Mouse (Mus musculus) embryonic stem cell, embryonic (primary cell): ENCODE measurements around the gene Scly.

Source experiments
- CTCF ChIA-PET, 4 experiments: fragments of 300-600 bp in 2 of 4; fragments of 350-600 bp in 2 of 4; sonication (Branson Sonifier 250); formaldehyde crosslinking; loops; one replicate each; lab custom pipeline; 2022; ENCODE audit warnings: inconsistent platforms in 2 of 4; lab: Charles Lee
- POLR2A ChIA-PET, 4 experiments: fragments of 300-600 bp in 2 of 4; fragments of 350-600 bp in 2 of 4; sonication (Branson Sonifier 250); formaldehyde crosslinking; loops; one replicate each; lab custom pipeline; 2022; ENCODE audit warnings: antibody characterized with exemption in 4 of 4, inconsistent platforms in 1 of 4; lab: Charles Lee

The Scly gene

DNA sequence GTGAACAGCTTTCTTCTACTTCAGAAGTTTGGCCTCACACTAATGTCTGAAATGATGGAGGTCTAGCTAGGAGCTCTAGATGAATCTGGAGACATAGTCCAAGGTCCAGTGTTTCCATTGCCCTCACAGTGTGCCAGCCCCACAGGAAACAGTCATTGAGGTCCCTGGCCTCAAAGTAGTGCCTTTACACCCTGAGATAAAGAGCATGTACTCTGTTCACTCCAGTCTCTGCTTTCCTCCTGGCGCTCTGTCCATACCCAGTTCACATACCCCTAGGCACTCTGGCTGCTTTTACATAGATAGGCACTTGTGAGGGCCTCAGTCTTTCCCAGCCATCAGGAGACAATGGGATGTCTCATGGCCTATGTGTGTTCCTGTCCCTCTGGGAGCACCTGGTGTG lies 8.8 kb upstream of the Scly start:
- ChIA-PET CTCF (no interaction called here), POLR2A (interaction anchor here in 2 of 4 experiments (0.8 to 1.9 kb wide), 5 partner anchors 8 to 19 kb away, joined by 3 to 6 read pairs (median 3); partner anchors contain the start of gene Scly (in 2 of the 2))

DNA sequence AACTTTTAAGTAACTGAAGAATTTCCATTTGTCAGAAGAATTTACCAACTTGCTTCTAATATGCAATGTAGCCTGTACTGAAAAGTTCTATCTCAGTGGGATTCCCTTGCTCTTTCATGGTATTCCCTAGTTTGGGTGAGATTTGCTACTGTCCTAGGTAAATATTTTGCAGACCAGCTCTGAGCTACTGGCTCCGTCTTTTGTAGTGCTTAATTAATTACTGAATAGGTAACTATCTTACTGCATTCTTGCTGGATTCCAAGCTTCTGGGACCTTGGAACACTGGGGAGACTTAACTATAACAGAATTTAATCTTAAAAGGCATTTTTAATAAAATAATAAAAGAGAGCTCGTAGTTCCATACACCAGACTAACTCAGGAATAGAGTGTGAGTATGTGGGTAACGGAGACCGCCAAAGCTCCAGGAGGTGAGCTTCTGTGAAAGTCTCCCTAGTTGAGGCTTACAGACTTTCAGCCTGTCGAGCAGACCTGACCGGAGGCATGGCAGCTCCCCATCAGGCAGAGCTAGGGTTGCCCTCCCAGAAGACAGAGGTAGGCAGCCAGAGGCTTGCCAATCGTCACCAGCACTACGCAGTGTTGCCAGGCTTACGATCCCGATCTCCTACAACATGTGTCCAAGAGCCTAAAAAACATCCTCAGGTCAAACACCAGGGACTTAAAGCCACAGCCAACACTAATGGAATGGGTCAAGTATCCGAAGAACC lies 5.9 kb upstream of the Scly start:
- CTCF ChIA-PET: interaction anchor here in 2 of 4 experiments (0.7 kb wide), 3 partner anchors 29 to 195 kb away, joined by 5 to 7 read pairs (median 7); no protein-coding TSS in a partner anchor
- POLR2A ChIA-PET: interaction anchor here in 1 of 4 experiments (0.6 to 1.4 kb wide), 5 partner anchors 9 to 235 kb away, joined by 3 to 4 read pairs (median 4); partner anchors contain the start of gene Ube2f

DNA sequence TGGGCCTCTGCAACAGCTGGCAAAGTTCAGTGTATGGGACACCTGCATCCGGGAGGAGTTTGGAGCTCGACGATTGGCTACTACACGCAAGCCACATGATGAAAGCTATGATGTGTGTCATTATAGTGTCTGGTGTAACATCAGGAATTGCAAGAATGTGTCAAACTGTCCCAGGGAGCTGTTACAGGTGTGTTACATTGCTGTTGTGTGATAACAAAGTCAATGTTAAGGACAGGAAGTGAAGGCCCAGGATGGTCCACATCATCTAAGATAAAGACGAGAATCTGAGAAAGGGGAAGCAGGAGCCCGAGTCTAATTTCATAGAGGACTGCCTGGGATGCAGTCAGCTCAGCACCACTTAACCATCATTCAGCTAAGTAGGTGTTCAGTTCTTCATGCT lies 2.6 kb upstream of the Scly start:
- POLR2A ChIA-PET: interaction anchor here in 2 of 4 experiments (0.9 to 3.1 kb wide), 3 partner anchors 12 to 45 kb away, joined by 3 to 18 read pairs (median 4); partner anchors contain the start of gene Ube2f (in 1 of the 2)
- CTCF ChIA-PET: no interaction called here

DNA sequence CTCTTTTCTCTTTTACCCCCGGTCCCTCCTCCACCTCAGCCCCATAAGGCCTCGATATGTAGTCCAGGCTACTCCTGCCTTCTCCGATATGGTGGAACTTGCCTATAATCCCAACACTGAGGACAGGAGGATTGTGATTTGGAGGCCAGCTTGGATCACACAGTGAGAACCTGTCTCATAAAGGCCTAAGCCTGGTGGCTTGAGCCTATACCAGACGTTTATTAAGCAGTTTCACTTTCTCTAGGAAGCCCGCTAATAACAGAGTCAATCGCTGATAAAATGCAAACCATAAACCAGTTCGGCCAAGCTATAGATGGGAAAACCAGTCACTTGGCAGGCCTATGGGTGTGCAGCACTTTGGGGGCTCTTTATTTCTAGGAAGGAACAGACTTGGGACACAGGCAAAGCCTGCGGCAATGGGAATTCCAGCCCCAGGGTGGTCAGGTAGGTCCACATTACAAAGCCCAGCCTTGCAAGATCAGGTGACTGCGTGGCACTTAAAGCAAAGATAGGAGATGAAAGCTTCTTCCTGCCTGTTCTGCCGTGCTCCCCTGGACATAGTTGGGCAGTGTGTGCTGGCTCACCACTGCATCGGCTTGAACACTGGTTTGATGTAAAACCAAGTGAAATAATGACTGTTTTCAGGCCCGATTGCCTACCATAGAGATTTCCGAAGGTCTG lies 1.0 kb downstream of the Scly start:
- POLR2A ChIA-PET: interaction anchor here in 3 of 4 experiments (0.6 to 3.5 kb wide), 19 partner anchors 9 to 115 kb away, joined by 3 to 30 read pairs (median 4); partner anchors contain the start of genes Hes6 (in 2 of the 3), Ube2f (in 2 of the 3) and Erfe (in 1 of the 3)
- CTCF ChIA-PET: no interaction called here

DNA sequence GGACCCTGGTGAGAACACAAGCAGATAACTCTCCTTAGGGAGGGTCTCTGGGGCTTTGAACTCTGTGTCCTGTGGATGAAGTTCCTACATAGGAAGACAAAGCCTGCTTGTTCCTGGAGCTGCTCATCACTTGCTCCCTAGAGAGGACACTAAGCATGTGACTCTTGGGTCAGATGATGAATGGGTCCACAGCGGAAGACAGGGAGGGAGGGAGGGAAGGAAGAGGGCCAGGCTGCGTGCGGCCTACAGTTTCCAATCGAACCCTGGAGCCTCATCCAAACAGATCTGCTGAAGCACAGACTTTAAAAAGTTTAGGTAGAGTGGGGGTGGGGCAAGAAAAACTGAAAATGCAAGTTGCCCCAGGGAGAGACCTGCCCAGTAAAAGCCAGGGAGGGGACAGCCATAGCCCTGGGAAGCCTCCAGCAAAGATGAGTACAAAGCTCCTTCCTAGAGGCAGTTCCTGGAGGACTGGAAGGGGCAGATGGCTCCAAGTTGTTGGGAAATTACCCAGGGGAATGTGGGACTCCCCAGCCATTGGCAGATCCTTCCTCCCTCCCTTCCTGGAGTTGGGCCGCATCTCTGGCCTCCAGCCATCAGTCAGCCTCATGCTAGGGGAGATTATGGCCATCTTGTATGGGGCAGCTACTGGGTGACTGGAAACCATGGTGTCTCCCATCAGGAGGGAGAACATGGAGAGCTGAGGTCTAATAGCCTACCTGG lies 1.7 kb downstream of the Scly start:
- CTCF ChIA-PET: no interaction called here
- POLR2A ChIA-PET: interaction anchor here in 3 of 4 experiments (0.6 to 3.5 kb wide), 21 partner anchors 9 to 1316 kb away, joined by 3 to 30 read pairs (median 3); partner anchors contain the start of genes Hes6 (in 2 of the 3), Ube2f (in 2 of the 3) and Erfe (in 1 of the 3)

DNA sequence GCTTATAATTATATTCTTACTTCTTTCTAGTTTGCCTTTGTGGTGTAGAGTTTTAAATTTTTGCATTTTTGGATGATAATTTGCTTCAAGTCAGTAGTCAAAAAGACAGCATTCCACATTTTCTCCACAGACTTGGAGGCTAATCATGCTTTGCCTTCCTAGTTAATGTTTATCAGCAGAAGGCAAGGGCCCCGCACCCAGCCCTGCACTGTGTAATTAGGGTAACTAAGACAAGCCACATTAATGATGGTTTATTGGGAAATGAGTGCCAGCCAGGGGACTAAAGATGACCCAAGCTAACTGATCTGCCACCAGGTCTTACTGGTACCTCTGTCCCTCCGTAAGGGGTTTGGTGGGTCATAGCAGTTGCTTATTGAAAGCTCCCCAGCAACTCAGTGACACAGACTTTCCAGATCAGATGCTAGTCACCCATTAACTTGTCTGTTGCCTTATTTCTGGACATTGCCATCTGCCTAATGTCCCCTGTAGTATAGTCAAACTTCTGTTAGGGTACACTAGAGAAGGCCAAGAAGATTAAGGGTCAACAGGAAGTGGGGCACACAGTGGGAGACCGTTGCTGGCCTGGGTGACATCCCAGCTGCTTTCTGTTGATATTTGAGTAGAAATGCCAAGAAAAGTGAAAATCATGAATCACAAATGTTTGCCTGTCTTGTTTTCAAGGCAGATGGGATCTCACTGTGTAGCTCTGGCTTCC lies 3.2 kb downstream of the Scly start:
- ChIA-PET POLR2A (no interaction called here), CTCF (no interaction called here)

DNA sequence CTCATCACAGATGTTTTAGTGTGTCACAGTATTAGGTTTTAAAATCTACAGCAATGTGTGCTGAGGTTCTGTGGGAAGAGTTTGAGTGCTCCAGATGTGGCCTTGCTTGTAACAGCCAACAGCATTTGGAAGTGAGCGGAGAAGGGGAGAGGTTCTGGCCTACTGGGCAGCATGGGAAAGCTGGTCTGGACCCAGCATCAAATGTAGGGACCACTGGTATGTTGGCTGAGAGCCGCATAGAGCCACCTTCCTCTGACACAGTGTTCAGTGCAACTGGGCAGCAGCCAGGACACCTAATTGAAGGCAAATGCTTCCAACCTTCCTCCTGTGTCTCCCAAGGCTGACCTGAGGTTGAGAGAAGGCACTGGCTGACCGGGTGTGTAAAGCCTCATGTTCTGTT lies 3.9 kb downstream of the Scly start:
- ChIA-PET POLR2A (no interaction called here), CTCF (no interaction called here)

DNA sequence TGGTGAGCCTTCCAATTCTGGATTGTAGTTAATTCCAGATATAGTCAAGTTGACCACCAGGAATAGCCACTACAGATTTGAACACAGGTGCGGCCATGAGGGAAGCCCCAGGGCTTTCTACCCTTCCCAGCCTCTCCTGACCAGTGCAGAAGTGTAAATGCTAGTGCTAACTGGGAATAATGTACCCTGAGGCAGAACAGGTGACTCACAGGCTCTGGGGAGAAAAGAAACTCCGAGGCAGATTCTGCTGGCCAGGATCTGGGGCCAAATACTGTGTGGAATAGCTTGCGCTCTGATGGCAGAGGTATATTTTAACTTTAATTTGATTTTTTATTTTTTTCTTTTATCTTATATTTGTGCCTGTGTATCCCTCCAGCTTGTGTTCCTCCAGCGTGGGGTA lies 6.5 kb downstream of the Scly start:
- ChIA-PET POLR2A (no interaction called here), CTCF (no interaction called here)

DNA sequence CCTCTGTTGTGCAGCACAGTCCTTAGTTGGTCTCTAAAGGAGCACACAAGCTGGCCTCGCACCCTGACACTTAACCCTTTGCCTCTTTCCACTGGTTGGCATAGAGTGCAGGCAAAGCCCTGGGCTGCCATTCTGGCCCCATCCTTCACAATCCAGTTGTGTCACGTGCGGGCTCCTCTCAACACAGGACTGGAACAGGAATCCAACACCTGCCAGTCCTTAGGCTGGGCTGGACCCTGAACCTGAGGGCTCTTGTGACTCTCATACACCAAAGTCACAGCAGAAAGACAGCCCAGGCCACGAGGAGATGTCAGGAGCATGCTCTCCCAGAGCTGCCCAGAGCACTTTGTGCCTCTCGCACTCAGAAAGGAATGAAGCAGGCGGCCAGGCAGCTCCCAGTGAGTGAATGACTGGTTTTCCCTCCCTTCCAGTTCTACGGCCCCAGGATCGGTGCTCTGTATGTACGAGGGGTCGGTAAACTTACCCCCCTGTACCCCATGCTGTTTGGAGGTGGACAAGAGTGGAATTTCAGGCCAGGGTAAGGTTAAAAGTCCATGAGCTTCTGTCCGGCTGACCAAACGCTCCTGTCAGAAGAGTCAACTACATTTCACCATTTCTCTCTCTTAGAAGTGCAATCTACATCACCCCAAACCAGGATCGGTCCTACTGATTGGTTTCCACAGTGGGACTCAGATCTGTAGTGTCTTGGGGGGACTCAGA lies 11.4 kb downstream of the Scly start:
- ChIA-PET POLR2A (interaction anchor here in 2 of 4 experiments (0.9 to 2.6 kb wide), 9 partner anchors 10 to 104 kb away, joined by 3 to 30 read pairs (median 4); partner anchors contain the start of genes Espnl (in 1 of the 2), Hes6 (in 1 of the 2), Scly (in 1 of the 2) and Ube2f (in 1 of the 2)), CTCF (interaction anchor here in 1 of 4 experiments (0.6 kb wide), 1 partner anchor 1645 kb away, joined by 3 read pairs; no protein-coding TSS in a partner anchor)

DNA sequence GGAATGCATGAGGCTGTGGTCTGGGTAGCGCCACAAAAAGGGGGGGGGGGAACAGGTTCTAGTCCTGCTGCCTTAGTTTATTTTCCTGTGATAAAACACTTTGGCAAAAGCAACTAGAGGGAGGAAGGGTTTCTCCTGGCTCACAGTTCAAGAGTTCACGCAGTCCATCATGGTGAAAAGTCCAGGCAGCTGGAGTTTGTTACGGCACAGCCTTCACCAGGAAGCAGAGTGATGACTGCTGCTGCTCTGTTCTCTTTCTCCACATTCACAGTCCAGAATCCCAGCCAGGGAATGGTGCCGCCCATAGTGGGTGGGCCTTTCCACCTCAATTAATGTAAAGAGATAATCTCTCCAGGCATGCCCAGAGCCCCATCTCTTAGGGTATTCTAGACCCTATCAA lies 14.1 kb downstream of the Scly start:
- POLR2A ChIA-PET: interaction anchor here in 3 of 4 experiments (0.6 to 3.8 kb wide), 6 partner anchors 10 to 140 kb away, joined by 3 to 16 read pairs (median 4); partner anchors contain the start of genes Espnl (in 1 of the 3) and Scly (in 1 of the 3)
- CTCF ChIA-PET: interaction anchor here in 1 of 4 experiments (0.6 kb wide), 1 partner anchor 334 kb away, joined by 6 read pairs; no protein-coding TSS in a partner anchor

DNA sequence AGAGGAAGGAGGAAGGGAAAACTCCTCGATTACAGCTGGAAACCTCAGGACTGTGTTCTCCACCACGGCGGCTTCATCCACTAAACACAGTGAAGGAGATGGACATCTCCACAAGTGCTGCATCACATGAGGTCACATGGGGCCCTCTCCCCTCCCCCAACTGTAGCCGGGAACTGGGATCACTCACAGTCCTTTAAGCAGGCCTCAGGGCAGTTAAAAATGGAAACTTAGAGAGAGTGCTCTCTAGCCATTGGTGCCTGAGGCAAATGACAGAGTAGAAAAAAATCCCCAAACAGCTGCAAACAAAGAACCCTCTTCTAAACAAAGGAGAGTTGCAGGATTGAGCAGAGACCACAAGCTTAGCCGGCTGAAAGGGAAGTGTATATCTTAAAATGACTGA lies 15.1 kb downstream of the Scly start:
- CTCF ChIA-PET: interaction anchor here in 1 of 4 experiments (0.6 to 0.7 kb wide), 2 partner anchors 18 to 96 kb away, joined by 3 to 4 read pairs; no protein-coding TSS in a partner anchor
- POLR2A ChIA-PET: interaction anchor here (0.5 to 3.8 kb wide), 8 partner anchors 9 to 885 kb away, joined by 3 to 16 read pairs (median 5); partner anchors contain the start of genes Scly (in 2 of the 4), Espnl (in 1 of the 4) and Hes6 (in 1 of the 4)

DNA sequence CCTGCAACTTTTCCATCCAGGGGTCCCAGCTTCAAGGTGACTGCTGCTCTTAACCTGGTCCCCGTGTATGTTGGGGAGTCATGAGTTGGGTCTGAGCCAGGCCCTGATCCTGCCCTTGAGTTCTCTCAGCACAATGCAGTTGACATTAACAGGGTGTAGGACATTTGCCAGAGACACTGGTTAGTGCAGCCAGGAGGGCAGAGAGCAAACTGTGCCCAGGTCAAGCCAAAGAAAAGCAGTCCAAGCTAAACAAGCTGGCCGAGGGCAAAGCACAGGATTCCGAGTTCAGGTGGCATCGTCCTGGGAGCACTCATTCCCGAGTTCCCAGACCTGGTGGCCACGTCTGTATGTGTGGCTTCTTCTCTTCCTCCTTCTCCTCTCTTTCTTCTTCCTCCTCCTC lies 19.5 kb downstream of the Scly start:
- CTCF ChIA-PET: interaction anchor here in 1 of 4 experiments (0.7 kb wide), 1 partner anchor 817 kb away, joined by 3 read pairs; no protein-coding TSS in a partner anchor
- POLR2A ChIA-PET: interaction anchor here in 3 of 4 experiments (0.6 to 1.5 kb wide), 3 partner anchors 10 to 17 kb away, joined by 3 read pairs; no protein-coding TSS in a partner anchor

DNA sequence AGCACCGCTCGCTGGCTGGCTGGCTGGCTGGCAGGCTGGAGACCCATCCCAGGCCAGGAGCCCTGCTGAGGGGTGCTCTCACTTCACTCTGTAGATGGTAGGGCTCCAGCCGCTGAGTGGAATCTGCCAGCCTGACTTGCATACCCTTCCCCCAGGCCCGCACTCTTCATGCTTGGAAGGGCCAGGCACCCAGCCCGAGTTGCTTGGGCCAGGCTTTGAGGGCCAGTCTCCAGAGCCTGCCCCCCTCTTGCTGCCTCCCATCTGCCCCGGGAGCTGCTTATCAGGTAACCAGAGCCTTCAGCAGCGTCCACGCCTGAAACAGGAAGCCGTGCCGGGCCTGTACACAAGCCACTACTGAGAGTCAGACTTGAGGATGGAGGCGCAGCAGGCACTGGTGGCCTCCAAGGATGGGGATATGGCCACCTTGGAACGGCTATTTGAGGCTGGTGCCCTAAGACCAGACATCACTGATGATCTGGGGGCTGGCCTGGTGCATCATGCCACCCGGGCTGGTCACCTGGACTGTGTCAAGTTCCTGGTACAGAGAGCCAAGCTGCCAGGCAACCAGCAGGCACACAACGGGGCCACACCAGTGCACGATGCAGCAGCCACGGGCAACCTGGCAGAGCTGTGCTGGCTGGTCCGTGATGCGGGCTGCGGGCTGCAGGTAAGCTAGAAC lies 23.8 kb downstream of the Scly start, which contains the start of gene Espnl:
TSS of gene Espnl (plus strand) at position 316 of the 679 bp plus-strand sequence.
- ChIA-PET CTCF (interaction anchor here in 1 of 4 experiments (0.7 kb wide), 1 partner anchor 8 kb away, joined by 3 read pairs; no protein-coding TSS in a partner anchor), POLR2A (interaction anchor here in 2 of 4 experiments (0.6 to 2.8 kb wide), 10 partner anchors 8 to 45 kb away, joined by 3 to 14 read pairs (median 5); partner anchors contain the start of gene Scly (in 2 of the 2))

DNA sequence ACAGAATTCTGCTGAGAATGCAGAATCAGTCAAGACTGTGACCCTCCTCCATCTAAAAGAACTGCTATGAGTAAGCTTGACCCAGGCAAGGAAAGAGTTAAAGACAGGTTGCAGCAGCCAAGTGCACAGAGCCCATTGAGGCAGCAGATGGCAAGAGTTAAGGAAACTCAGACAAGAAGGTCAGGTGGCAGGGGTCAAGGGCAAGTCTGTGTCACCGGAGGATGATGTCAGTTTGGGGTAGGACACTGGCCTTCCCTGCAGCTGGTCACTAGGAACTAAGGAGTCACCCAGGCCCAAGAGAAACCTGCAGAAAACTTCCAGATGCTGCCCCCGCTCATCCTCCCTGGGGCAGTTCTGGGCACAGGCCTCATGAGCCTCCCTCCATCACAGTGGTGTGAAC lies 26.5 kb downstream of the Scly start:
- ChIA-PET POLR2A (interaction anchor here in 2 of 4 experiments (0.6 to 1.4 kb wide), 2 partner anchors 9 to 13 kb away, joined by 3 to 4 read pairs; no protein-coding TSS in a partner anchor), CTCF (interaction anchor here in 2 of 4 experiments (0.9 to 1.0 kb wide), 2 partner anchors 22 to 113 kb away, joined by 3 read pairs; no protein-coding TSS in a partner anchor)

DNA sequence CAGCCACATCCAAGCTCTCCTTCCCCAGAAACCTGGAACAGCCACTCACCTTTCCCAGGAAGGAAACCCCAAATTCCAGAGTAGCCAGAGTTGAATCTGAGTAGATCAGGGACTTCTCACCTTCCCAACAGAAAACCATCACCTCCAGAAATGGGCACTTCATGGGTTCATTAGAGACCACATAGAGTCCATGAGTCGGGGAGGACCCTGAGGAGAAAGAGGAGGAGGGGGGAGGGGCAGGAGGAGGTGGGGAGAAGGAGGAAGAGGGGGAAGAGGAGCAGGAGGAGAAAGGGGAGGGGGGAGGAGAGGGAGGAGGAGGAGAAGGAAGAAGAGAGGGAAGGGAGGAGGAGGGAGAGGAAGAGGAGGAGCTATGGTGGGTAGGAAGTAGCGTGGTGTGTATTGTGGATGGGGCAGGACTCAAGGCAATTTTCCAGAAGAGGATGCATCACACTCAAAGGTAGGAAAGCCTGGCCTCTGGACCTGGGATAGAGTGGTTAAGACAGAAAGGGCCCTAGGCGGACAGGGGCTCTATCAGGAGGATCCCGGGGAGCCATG lies 27.4 kb downstream of the Scly start:
- CTCF ChIA-PET: interaction anchor here in 2 of 4 experiments (0.6 to 1.0 kb wide), 2 partner anchors 14 to 21 kb away, joined by 3 to 4 read pairs; no protein-coding TSS in a partner anchor
- POLR2A ChIA-PET: interaction anchor here in 1 of 4 experiments (0.7 to 1.4 kb wide), 2 partner anchors 8 to 369 kb away, joined by 3 to 4 read pairs; no protein-coding TSS in a partner anchor
